Mouse (Mus musculus): Measurements from ENCODE around the gene Otulinl. TPM values are rescaled to one million over a fixed set of nuclear protein-coding genes. Genes with fewer than 3 reads are reported as not detected.

Otulinl gene
- polyA plus RNA-seq, 1 experiment from 2014 or later = 3.5 TPM

DNA sequence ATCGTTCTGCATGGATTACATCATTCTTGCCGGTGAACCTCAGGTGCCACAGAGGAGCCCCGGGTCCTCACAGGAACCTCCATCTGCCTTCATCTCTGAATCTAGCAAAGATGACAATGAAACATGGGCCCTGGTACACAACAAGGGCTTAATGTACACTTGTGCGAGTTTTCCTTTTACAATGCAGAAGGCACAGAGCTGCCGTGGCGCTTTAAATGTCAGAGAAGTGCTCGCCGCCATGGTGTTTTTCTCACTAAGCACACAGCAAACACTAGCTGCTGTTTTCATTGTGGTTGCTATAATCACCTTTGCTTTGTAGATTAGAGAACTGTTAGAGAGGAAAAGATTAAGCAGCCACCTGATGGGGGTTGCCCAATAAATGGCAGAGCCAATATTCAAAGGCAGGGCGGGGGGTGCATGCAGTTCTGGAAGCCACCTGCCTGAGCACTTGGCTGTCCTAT lies 13.3 kb downstream of the Otulinl start:
- no peak overlapping the region for H3K4me2 ChIP-seq
- no peak overlapping the region for H3K27ac ChIP-seq (ENCODE audit: low read depth, low read length)
- WGBS (ENCODE audit: insufficient replicate concordance) = 80% methylated on average over 9 of the region's 9 CpGs
- H3K9me3 ChIP-seq (replicated peaks; ENCODE audit: control insufficient read depth, low read length) = no peaks in the 10 kb centered on the region; the same call in 1 of the 2 replicates
- H3K27me3 ChIP-seq (ENCODE audit: control insufficient read depth, insufficient read depth, low read length) = no peaks in the 10 kb centered on the region
- H3K4me1 ChIP-seq (ENCODE audit: control insufficient read depth, insufficient read depth, low read length) = no peaks in the 10 kb centered on the region
- H3K9ac ChIP-seq (ENCODE audit: low read depth, low read length) = no peak overlapping the region
- ATAC-seq (replicated peaks; ENCODE audit: insufficient number of reproducible peaks, low FRiP score, low TSS enrichment) = no peak
- H3K4me3 ChIP-seq (ENCODE audit: low read depth, low read length) = no peak overlapping the region
- H3K36me3 ChIP-seq (ENCODE audit: control insufficient read depth, insufficient read depth, low read length) = no peaks in the 10 kb centered on the region

DNA sequence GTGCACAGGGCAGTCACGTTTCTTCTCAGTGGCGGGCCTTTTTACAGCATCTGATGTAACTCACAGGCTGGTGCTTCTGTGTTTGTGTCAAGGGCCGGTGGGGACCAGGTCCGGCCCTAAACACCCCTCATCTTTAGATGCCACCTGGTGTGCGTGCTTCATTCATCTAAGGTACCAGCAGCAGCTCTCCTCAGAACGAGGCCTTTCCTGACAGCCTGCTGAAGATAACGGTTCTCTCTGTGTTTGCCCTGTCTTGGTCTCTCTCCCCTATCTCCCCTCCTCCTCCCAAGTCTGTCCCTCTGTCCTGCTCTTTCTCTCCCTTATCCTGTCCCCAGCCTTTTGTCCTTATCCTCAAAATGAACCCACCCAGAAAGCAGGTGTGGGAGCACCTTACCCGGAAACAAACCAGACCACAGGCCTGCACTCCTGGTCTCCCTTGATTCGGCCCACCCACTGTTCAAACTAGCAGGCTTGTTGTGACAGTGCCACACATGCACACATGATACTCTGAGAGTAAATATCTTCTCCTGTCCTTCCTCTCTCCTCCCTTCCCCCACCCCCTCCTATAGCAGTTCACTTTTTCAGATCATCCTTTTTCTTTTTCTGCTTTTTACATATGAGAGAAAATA lies 14.4 kb downstream of the Otulinl start:
- no peak for ATAC-seq (replicated peaks; ENCODE audit: insufficient number of reproducible peaks, low FRiP score, low TSS enrichment)
- no peaks in the 10 kb centered on the region; the same call in 1 of the 2 replicates for H3K9me3 ChIP-seq (replicated peaks; ENCODE audit: control insufficient read depth, low read length)
- no peak overlapping the region for H3K4me3 ChIP-seq (ENCODE audit: low read depth, low read length)
- no peaks in the 10 kb centered on the region for H3K36me3 ChIP-seq (ENCODE audit: control insufficient read depth, insufficient read depth, low read length)
- no peak overlapping the region for H3K9ac ChIP-seq (ENCODE audit: low read depth, low read length)
- H3K4me2 ChIP-seq = no peak overlapping the region
- no peaks in the 10 kb centered on the region for H3K27me3 ChIP-seq (ENCODE audit: control insufficient read depth, insufficient read depth, low read length)
- no peaks in the 10 kb centered on the region for H3K4me1 ChIP-seq (ENCODE audit: control insufficient read depth, insufficient read depth, low read length)
- 48% methylated on average over 9 of the region's 9 CpGs for WGBS (ENCODE audit: insufficient replicate concordance)
- no peak overlapping the region for H3K27ac ChIP-seq (ENCODE audit: low read depth, low read length)

DNA sequence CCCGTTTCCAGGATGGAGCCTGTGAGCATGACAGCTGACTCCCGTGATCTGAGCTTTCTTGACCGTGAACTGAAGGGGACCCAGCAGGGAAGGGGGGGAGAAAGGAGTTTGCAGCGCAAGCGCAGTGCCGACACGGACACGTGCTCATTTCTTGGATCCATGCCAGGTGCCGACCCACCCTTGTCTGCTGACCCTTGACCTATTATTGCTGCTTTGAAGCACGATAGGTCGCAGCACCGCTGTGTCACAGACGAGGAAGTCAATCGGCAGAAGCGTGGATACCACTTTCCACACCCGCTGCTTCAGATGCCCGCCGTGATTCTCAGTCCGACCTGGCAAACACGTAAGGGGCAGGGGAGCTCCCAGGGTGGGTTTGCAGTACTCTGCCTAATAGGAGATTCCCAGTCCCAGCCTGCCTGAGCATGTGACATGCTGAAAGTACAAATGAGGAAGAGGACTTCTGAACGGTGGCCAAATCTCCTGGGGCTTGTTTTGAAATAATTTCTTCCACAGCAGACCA lies 15.9 kb downstream of the Otulinl start:
- H3K4me3 ChIP-seq (ENCODE audit: low read depth, low read length) = no peak overlapping the region
- H3K9ac ChIP-seq (ENCODE audit: low read depth, low read length) = no peak overlapping the region
- H3K4me1 ChIP-seq (ENCODE audit: control insufficient read depth, insufficient read depth, low read length) = no peaks in the 10 kb centered on the region
- no peaks in the 10 kb centered on the region for H3K36me3 ChIP-seq (ENCODE audit: control insufficient read depth, insufficient read depth, low read length)
- ATAC-seq (replicated peaks; ENCODE audit: insufficient number of reproducible peaks, low FRiP score, low TSS enrichment) = no peak
- H3K27ac ChIP-seq (ENCODE audit: low read depth, low read length) = no peak overlapping the region
- no peaks in the 10 kb centered on the region; the same call in 1 of the 2 replicates for H3K9me3 ChIP-seq (replicated peaks; ENCODE audit: control insufficient read depth, low read length)
- 69% methylated on average over 21 of the region's 21 CpGs for WGBS (ENCODE audit: insufficient replicate concordance)
- H3K4me2 ChIP-seq = no peak overlapping the region
- H3K27me3 ChIP-seq (ENCODE audit: control insufficient read depth, insufficient read depth, low read length) = no peaks in the 10 kb centered on the region

DNA sequence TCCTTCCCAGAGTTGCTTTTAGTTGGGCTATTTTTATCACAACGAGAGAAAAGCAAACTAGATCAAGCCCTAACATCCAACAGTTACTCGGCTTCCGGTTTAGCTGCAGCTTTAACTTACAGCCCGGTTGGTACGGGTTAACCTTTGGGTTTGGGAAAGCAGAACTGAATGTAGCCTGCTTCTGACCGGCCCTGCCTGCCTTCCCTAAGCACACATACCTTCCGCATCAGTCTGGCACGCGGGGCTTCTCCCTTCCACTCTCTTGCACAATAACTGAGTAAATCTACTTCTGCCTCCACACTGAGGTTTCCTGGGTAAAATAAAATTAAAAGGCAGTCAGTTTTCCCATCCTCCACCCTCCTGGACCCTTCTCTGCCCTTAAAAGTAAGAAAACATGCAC lies 17.3 kb downstream of the Otulinl start:
- 89% methylated on average over 9 of the region's 9 CpGs for WGBS (ENCODE audit: insufficient replicate concordance)
- Histone ChIP-seq H3K9me3 (replicated peaks; ENCODE audit: control insufficient read depth, low read length) (no peaks in the 10 kb centered on the region; the same call in 1 of the 2 replicates), H3K36me3 (ENCODE audit: control insufficient read depth, insufficient read depth, low read length) (no peaks in the 10 kb centered on the region), H3K4me1 (ENCODE audit: control insufficient read depth, insufficient read depth, low read length) (no peaks in the 10 kb centered on the region), H3K9ac (ENCODE audit: low read depth, low read length) (no peak overlapping the region), H3K4me2 (no peak overlapping the region), H3K27ac (ENCODE audit: low read depth, low read length) (no peak overlapping the region), H3K4me3 (ENCODE audit: low read depth, low read length) (no peak overlapping the region), H3K27me3 (ENCODE audit: control insufficient read depth, insufficient read depth, low read length) (no peaks in the 10 kb centered on the region)
- ATAC-seq (replicated peaks; ENCODE audit: insufficient number of reproducible peaks, low FRiP score, low TSS enrichment) = no peak

DNA sequence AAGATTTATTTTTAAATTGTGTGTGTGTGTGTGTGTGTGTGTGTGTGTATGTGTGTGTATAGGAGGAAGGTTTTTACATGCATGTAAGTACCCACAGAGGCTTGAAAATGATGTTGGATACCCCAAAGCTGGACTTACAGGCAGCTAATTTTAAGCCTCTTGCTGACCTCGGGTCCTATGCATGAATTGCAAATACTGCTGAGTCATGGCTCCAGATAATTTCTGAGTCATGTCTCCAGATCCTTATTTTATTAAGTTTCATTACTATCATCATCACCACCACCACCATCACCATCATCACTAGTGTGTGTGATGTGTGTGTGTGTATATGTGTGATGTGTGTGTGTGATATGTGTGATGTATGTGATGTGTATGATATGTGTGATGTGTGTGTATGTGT lies 18.7 kb downstream of the Otulinl start:
- no peak for ATAC-seq (replicated peaks; ENCODE audit: insufficient number of reproducible peaks, low FRiP score, low TSS enrichment)
- no peaks in the 10 kb centered on the region; the same call in 1 of the 2 replicates for H3K9me3 ChIP-seq (replicated peaks; ENCODE audit: control insufficient read depth, low read length)
- H3K4me3 ChIP-seq (ENCODE audit: low read depth, low read length) = no peak overlapping the region
- H3K4me1 ChIP-seq (ENCODE audit: control insufficient read depth, insufficient read depth, low read length) = no peaks in the 10 kb centered on the region
- WGBS (ENCODE audit: insufficient replicate concordance) = 55% methylated on average over 1 of the region's 1 CpGs
- no peaks in the 10 kb centered on the region for H3K36me3 ChIP-seq (ENCODE audit: control insufficient read depth, insufficient read depth, low read length)
- H3K27ac ChIP-seq (ENCODE audit: low read depth, low read length) = no peak overlapping the region
- no peak overlapping the region for H3K4me2 ChIP-seq
- no peaks in the 10 kb centered on the region for H3K27me3 ChIP-seq (ENCODE audit: control insufficient read depth, insufficient read depth, low read length)
- H3K9ac ChIP-seq (ENCODE audit: low read depth, low read length) = no peak overlapping the region

DNA sequence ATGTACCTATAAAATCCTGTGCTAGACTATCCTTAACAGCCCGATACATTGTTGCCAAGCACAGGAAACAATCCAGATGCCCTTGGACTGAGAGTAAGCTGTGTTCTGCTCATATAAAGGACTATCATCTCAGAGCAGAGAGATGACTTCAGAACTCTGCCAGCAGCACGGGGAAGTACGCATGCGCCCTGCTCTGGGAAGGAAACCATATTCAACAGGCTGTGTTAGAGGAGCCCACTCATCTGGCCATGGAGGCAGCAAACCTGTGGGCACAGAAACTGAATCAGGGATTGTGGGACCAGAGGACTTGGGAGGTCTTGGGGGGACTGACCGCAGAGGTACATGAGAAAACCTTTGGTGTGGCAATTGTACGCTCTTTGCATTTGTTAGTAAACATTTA lies 19.7 kb downstream of the Otulinl start:
- no peaks in the 10 kb centered on the region for H3K4me1 ChIP-seq (ENCODE audit: control insufficient read depth, insufficient read depth, low read length)
- H3K9ac ChIP-seq (ENCODE audit: low read depth, low read length) = no peak overlapping the region
- no peak overlapping the region for H3K27ac ChIP-seq (ENCODE audit: low read depth, low read length)
- no peak for ATAC-seq (replicated peaks; ENCODE audit: insufficient number of reproducible peaks, low FRiP score, low TSS enrichment)
- no peak overlapping the region for H3K4me2 ChIP-seq
- H3K9me3 ChIP-seq (replicated peaks; ENCODE audit: control insufficient read depth, low read length) = no peaks in the 10 kb centered on the region; the same call in 1 of the 2 replicates
- 80% methylated on average over 6 of the region's 6 CpGs for WGBS (ENCODE audit: insufficient replicate concordance)
- H3K36me3 ChIP-seq (ENCODE audit: control insufficient read depth, insufficient read depth, low read length) = no peaks in the 10 kb centered on the region
- no peak overlapping the region for H3K4me3 ChIP-seq (ENCODE audit: low read depth, low read length)
- H3K27me3 ChIP-seq (ENCODE audit: control insufficient read depth, insufficient read depth, low read length) = no peaks in the 10 kb centered on the region

DNA sequence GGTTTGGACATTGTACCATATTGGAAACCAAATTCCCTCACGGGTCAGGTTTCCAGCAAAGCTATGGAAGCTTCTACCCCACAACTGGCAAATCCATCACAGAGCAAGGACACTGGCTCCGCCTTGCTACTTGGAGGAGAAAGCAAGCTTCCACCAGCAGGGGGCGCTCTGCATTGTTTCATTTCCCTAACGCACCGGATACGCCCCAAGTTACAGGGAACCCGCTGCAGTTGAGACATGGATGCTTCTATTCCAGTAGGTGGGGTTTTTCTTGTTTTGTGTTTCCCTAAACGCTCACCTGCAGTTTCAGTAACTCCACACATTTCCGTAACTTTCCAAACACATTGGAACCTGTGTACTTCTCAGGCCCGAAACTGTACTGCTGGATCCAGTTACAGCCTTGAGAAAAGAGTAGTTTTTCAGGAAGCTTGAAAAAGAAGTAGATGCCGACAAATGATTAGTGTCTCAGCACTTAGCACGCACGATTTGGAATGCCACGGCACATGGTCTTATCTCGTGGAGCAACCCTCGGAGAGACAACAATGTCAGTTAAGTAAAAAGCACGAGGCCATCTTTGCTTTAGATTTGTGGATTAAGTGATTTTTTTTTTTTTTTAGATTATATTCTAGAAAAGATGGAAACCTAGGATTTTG lies 21.7 kb downstream of the Otulinl start:
- Histone ChIP-seq H3K27ac (ENCODE audit: low read depth, low read length) (no peak overlapping the region), H3K4me2 (no peak overlapping the region), H3K4me1 (ENCODE audit: control insufficient read depth, insufficient read depth, low read length) (no peaks in the 10 kb centered on the region), H3K36me3 (ENCODE audit: control insufficient read depth, insufficient read depth, low read length) (no peaks in the 10 kb centered on the region), H3K9me3 (replicated peaks; ENCODE audit: control insufficient read depth, low read length) (no peaks in the 10 kb centered on the region; the same call in 1 of the 2 replicates), H3K27me3 (ENCODE audit: control insufficient read depth, insufficient read depth, low read length) (no peaks in the 10 kb centered on the region), H3K9ac (ENCODE audit: low read depth, low read length) (no peak overlapping the region), H3K4me3 (ENCODE audit: low read depth, low read length) (no peak overlapping the region)
- 36% methylated on average over 17 of the region's 17 CpGs for WGBS (ENCODE audit: insufficient replicate concordance)
- no peak for ATAC-seq (replicated peaks; ENCODE audit: insufficient number of reproducible peaks, low FRiP score, low TSS enrichment)

DNA sequence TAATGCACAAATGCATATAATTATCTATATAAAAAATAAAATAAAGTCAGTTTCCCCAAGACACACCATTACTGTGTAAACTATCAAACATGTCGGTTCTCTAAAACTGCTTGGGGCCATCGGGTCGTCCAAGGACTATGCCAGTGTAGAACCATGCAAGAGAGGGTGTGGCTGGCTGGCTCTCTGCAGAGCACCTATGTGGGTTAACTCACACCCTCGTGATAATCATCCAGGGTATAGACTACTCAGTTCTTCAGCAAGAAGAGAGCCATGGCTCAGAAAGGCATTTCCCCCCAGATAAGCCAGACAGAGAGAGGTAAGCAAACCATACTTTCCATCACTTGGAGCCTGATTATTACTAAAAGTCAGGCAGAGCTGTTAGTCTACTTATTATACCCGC lies 22.2 kb downstream of the Otulinl start:
- Histone ChIP-seq H3K4me2 (no peak overlapping the region), H3K9ac (ENCODE audit: low read depth, low read length) (no peak overlapping the region), H3K4me1 (ENCODE audit: control insufficient read depth, insufficient read depth, low read length) (no peaks in the 10 kb centered on the region), H3K27ac (ENCODE audit: low read depth, low read length) (no peak overlapping the region), H3K4me3 (ENCODE audit: low read depth, low read length) (no peak overlapping the region), H3K36me3 (ENCODE audit: control insufficient read depth, insufficient read depth, low read length) (no peaks in the 10 kb centered on the region), H3K9me3 (replicated peaks; ENCODE audit: control insufficient read depth, low read length) (no peaks in the 10 kb centered on the region; the same call in 1 of the 2 replicates), H3K27me3 (ENCODE audit: control insufficient read depth, insufficient read depth, low read length) (no peaks in the 10 kb centered on the region)
- WGBS (ENCODE audit: insufficient replicate concordance) = 77% methylated on average over 5 of the region's 5 CpGs
- no peak for ATAC-seq (replicated peaks; ENCODE audit: insufficient number of reproducible peaks, low FRiP score, low TSS enrichment)

Data from heart, embryonic 11.5 days (tissue).